Mouse (Mus musculus): ENCODE data around the gene Naga. TPM values are rescaled to one million over a fixed set of nuclear protein-coding genes. Genes with fewer than 3 reads are reported as not detected.
A peak's percentile ranks its signal among the peaks of the same experiment; 100 is the strongest.

Naga gene
- polyA plus RNA-seq, 1 experiment from 2014 or later: 65.8 TPM

- Histone ChIP-seq H3K27ac (replicated peaks; ENCODE audit: low read depth, low read length) (no peak overlapping the region; the same call in 1 of the 2 replicates), H3K36me3 (ENCODE audit: control insufficient read depth, insufficient read depth, low read length) (no peaks in the 10 kb centered on the region), H3K4me3 (ENCODE audit: low read depth, low read length) (no peak overlapping the region), H3K4me1 (ENCODE audit: control insufficient read depth, insufficient read depth, low read length) (no peaks in the 10 kb centered on the region), H3K9ac (ENCODE audit: low read depth, low read length) (no peak overlapping the region), H3K27me3 (replicated peaks; ENCODE audit: control insufficient read depth, insufficient read depth, low read length) (no peaks in the 10 kb centered on the region), H3K9me3 (ENCODE audit: control insufficient read depth, low read length) (no peaks in the 10 kb centered on the region), H3K4me2 (ENCODE audit: low read depth, low read length) (no peak overlapping the region)
- ATAC-seq (ENCODE audit: low read depth) (no peak; the same call in 1 of the 2 replicates), DNase-seq (ENCODE audit: low spot score) (peak; percentile 38)
- WGBS: 88% methylated on average over 3 of the region's 4 CpGs
Measured at GRCm38 (mm10) chr15:82362234-82362633, 23.5 kb upstream of the Naga start.

- Histone ChIP-seq H3K9ac (ENCODE audit: low read depth, low read length) (no peak overlapping the region), H3K27me3 (replicated peaks; ENCODE audit: control insufficient read depth, insufficient read depth, low read length) (no peaks in the 10 kb centered on the region), H3K27ac (replicated peaks; ENCODE audit: low read depth, low read length) (no peak overlapping the region; the same call in 1 of the 2 replicates), H3K4me3 (ENCODE audit: low read depth, low read length) (no peak overlapping the region), H3K36me3 (ENCODE audit: control insufficient read depth, insufficient read depth, low read length) (no peaks in the 10 kb centered on the region), H3K9me3 (ENCODE audit: control insufficient read depth, low read length) (no peaks in the 10 kb centered on the region), H3K4me2 (ENCODE audit: low read depth, low read length) (no peak overlapping the region), H3K4me1 (ENCODE audit: control insufficient read depth, insufficient read depth, low read length) (no peaks in the 10 kb centered on the region)
- ATAC-seq (ENCODE audit: low read depth): peak; percentile 88
- 58% methylated on average over 11 of the region's 11 CpGs for WGBS
- peak; percentile 60 for DNase-seq (ENCODE audit: low spot score)
Measured at GRCm38 (mm10) chr15:82361459-82362018, 22.8 kb upstream of the Naga start.

- WGBS: 57% methylated on average over 22 of the region's 22 CpGs
Measured at GRCm38 (mm10) chr15:82358431-82359260, 19.9 kb upstream of the Naga start.

GRCm38 (mm10) chr15:82354126-82354945 lies 15.6 kb upstream of the Naga start, which contains the start of gene Ndufa6:
Gene Ndufa6, minus strand, starts transcription at chr15:82354322.
- Histone ChIP-seq H3K27me3 (replicated peaks; ENCODE audit: control insufficient read depth, insufficient read depth, low read length) (no peaks in the 10 kb centered on the region), H3K4me3 (ENCODE audit: low read depth, low read length) (peak within 1 kb of the TSS; percentile 84), H3K36me3 (ENCODE audit: control insufficient read depth, insufficient read depth, low read length) (peaks cover 19% of the 10 kb centered on the region), H3K4me1 (ENCODE audit: control insufficient read depth, insufficient read depth, low read length) (peaks cover 8% of the 10 kb centered on the region), H3K9me3 (ENCODE audit: control insufficient read depth, low read length) (no peaks in the 10 kb centered on the region), H3K4me2 (ENCODE audit: low read depth, low read length) (peak within 1 kb of the TSS; percentile 73), H3K27ac (replicated peaks; ENCODE audit: low read depth, low read length) (peak within 1 kb of the TSS; percentile 83), H3K9ac (ENCODE audit: low read depth, low read length) (peak within 1 kb of the TSS; percentile 92)
- WGBS: 1% methylated on average over 40 of the region's 57 CpGs
- peak; percentile 99 for DNase-seq (ENCODE audit: low spot score)
- peak; percentile 100 for ATAC-seq (ENCODE audit: low read depth)

More at GRCm38 (mm10) chr15:82358431-82359260, 19.9 kb upstream of the Naga start:
- H3K36me3 ChIP-seq (ENCODE audit: control insufficient read depth, insufficient read depth, low read length): no peaks in the 10 kb centered on the region
- ATAC-seq (ENCODE audit: low read depth) (no peak), DNase-seq (ENCODE audit: low spot score) (no peak)
- peak overlapping the region; percentile 45; the same call in 1 of the 2 replicates for H3K27ac ChIP-seq (replicated peaks; ENCODE audit: low read depth, low read length)
- no peaks in the 10 kb centered on the region for H3K9me3 ChIP-seq (ENCODE audit: control insufficient read depth, low read length)
- H3K4me3 ChIP-seq (ENCODE audit: low read depth, low read length): no peak overlapping the region
- H3K9ac ChIP-seq (ENCODE audit: low read depth, low read length): 0 out of 2 replicates have a peak overlapping the region, but pooled peaks have one; percentile 16
- H3K27me3 ChIP-seq (replicated peaks; ENCODE audit: control insufficient read depth, insufficient read depth, low read length): no peaks in the 10 kb centered on the region
- no peak overlapping the region for H3K4me2 ChIP-seq (ENCODE audit: low read depth, low read length)
- no peaks in the 10 kb centered on the region for H3K4me1 ChIP-seq (ENCODE audit: control insufficient read depth, insufficient read depth, low read length)

GRCm38 (mm10) chr15:82353745-82354113 lies 15.0 kb upstream of the Naga start:
- DNase-seq (ENCODE audit: low spot score): no peak
- Histone ChIP-seq H3K27me3 (replicated peaks; ENCODE audit: control insufficient read depth, insufficient read depth, low read length) (no peaks in the 10 kb centered on the region), H3K4me1 (ENCODE audit: control insufficient read depth, insufficient read depth, low read length) (peaks cover 8% of the 10 kb centered on the region), H3K27ac (replicated peaks; ENCODE audit: low read depth, low read length) (peak overlapping the region; percentile 80), H3K36me3 (ENCODE audit: control insufficient read depth, insufficient read depth, low read length) (peaks cover 25% of the 10 kb centered on the region), H3K4me3 (ENCODE audit: low read depth, low read length) (peak overlapping the region; percentile 84), H3K9ac (ENCODE audit: low read depth, low read length) (peak overlapping the region; percentile 92), H3K4me2 (ENCODE audit: low read depth, low read length) (peak overlapping the region; percentile 73), H3K9me3 (ENCODE audit: control insufficient read depth, low read length) (no peaks in the 10 kb centered on the region)
- WGBS: under 1% methylated on average over 23 of the region's 23 CpGs
- peak; percentile 5; the same call in 1 of the 2 replicates for ATAC-seq (ENCODE audit: low read depth)

- 27% methylated on average over 14 of the region's 14 CpGs for WGBS
Measured at GRCm38 (mm10) chr15:82353078-82353744, 14.5 kb upstream of the Naga start.

GRCm38 (mm10) chr15:82351480-82351879 lies 12.8 kb upstream of the Naga start:
- DNase-seq (ENCODE audit: low spot score) (no peak), ATAC-seq (ENCODE audit: low read depth) (no peak)
- no peaks in the 10 kb centered on the region for H3K27me3 ChIP-seq (replicated peaks; ENCODE audit: control insufficient read depth, insufficient read depth, low read length)
- 96% methylated on average over 3 of the region's 3 CpGs for WGBS
- H3K4me1 ChIP-seq (ENCODE audit: control insufficient read depth, insufficient read depth, low read length): peaks cover 18% of the 10 kb centered on the region
- H3K4me3 ChIP-seq (ENCODE audit: low read depth, low read length): no peak overlapping the region
- no peak overlapping the region for H3K27ac ChIP-seq (replicated peaks; ENCODE audit: low read depth, low read length)
- no peaks in the 10 kb centered on the region for H3K9me3 ChIP-seq (ENCODE audit: control insufficient read depth, low read length)
- H3K36me3 ChIP-seq (ENCODE audit: control insufficient read depth, insufficient read depth, low read length): peaks cover 41% of the 10 kb centered on the region
- no peak overlapping the region for H3K9ac ChIP-seq (ENCODE audit: low read depth, low read length)
- H3K4me2 ChIP-seq (ENCODE audit: low read depth, low read length): no peak overlapping the region

More at GRCm38 (mm10) chr15:82353078-82353744, 14.5 kb upstream of the Naga start:
- no peaks in the 10 kb centered on the region for H3K27me3 ChIP-seq (replicated peaks; ENCODE audit: control insufficient read depth, insufficient read depth, low read length)
- H3K4me1 ChIP-seq (ENCODE audit: control insufficient read depth, insufficient read depth, low read length): peaks cover 8% of the 10 kb centered on the region
- H3K36me3 ChIP-seq (ENCODE audit: control insufficient read depth, insufficient read depth, low read length): peaks cover 30% of the 10 kb centered on the region
- H3K4me2 ChIP-seq (ENCODE audit: low read depth, low read length): peak overlapping the region; percentile 73
- ATAC-seq (ENCODE audit: low read depth) (no peak), DNase-seq (ENCODE audit: low spot score) (no peak)
- H3K9me3 ChIP-seq (ENCODE audit: control insufficient read depth, low read length): no peaks in the 10 kb centered on the region
- peak overlapping the region; percentile 92 for H3K9ac ChIP-seq (ENCODE audit: low read depth, low read length)
- H3K27ac ChIP-seq (replicated peaks; ENCODE audit: low read depth, low read length): peak overlapping the region; percentile 80; the same call in 1 of the 2 replicates
- peak overlapping the region; percentile 84 for H3K4me3 ChIP-seq (ENCODE audit: low read depth, low read length)

GRCm38 (mm10) chr15:82350349-82350748 lies 11.6 kb upstream of the Naga start:
- Histone ChIP-seq H3K27ac (replicated peaks; ENCODE audit: low read depth, low read length) (no peak overlapping the region), H3K4me2 (ENCODE audit: low read depth, low read length) (no peak overlapping the region), H3K27me3 (replicated peaks; ENCODE audit: control insufficient read depth, insufficient read depth, low read length) (no peaks in the 10 kb centered on the region), H3K36me3 (ENCODE audit: control insufficient read depth, insufficient read depth, low read length) (peaks cover 41% of the 10 kb centered on the region), H3K4me3 (ENCODE audit: low read depth, low read length) (no peak overlapping the region), H3K9ac (ENCODE audit: low read depth, low read length) (no peak overlapping the region), H3K9me3 (ENCODE audit: control insufficient read depth, low read length) (no peaks in the 10 kb centered on the region), H3K4me1 (ENCODE audit: control insufficient read depth, insufficient read depth, low read length) (peaks cover 18% of the 10 kb centered on the region)
- no peak for DNase-seq (ENCODE audit: low spot score)
- ATAC-seq (ENCODE audit: low read depth): no peak
- WGBS: 87% methylated on average over 4 of the region's 4 CpGs
